Mouse (Mus musculus): Measurements from ENCODE around the gene Hist2h2bb. TPM values are rescaled to one million over a fixed set of nuclear protein-coding genes. Genes with fewer than 3 reads are reported as not detected.
"Not testable (repeated sequence)": the region's sequence is repeated elsewhere in the genome, so short reads cannot be mapped to it uniquely, and the experiment has no call there.

The Hist2h2bb gene
- polyA plus RNA-seq, 1 experiment from 2014 or later, result 17.3 TPM

- not testable (repeated sequence) for H3K36me3 ChIP-seq (ENCODE audit: control insufficient read depth, insufficient read depth, low read length); H3K4me1 ChIP-seq (ENCODE audit: control insufficient read depth, insufficient read depth, low read length); ATAC-seq (ENCODE audit: insufficient read depth, low FRiP score, low TSS enrichment); H3K4me3 ChIP-seq (ENCODE audit: low read depth, low read length); H3K9me3 ChIP-seq (ENCODE audit: control insufficient read depth, low read length); H3K9ac ChIP-seq (ENCODE audit: low read length); H3K27ac ChIP-seq (ENCODE audit: low read depth, low read length); DNase-seq (ENCODE audit: low spot score); H3K4me2 ChIP-seq (ENCODE audit: low read depth); H3K27me3 ChIP-seq (ENCODE audit: control insufficient read depth, insufficient read depth, low read length)
- 93% methylated on average over 11 of the region's 11 CpGs for WGBS
Observed at GRCm38 (mm10) chr3:96287334-96287733, 17.8 kb downstream of the Hist2h2bb start.

DNA sequence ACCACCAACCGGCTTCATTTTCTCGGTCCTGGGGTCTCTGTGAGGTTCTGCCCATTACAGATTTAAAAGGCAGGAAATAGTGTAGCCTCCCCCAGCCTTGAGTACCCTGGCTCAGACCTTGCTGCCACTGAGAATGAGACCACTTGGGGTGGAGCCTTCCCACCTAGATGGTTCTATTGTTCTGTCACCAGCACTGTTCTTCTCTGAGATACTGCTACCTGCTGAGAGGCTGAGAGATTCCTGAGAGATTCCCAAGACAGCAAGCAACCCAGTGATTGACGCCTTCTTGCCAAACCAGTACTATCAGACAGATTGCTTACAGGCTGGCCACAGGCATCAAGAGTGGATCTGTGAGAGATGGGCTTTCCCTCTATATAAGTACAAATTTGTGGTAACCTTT is 19.6 kb downstream of the Hist2h2bb start:
- ATAC-seq (ENCODE audit: insufficient read depth, low FRiP score, low TSS enrichment) (no peak), DNase-seq (ENCODE audit: low spot score) (no peak)
- H3K9me3 ChIP-seq (ENCODE audit: control insufficient read depth, low read length), result no peaks in the 10 kb centered on the region
- no peak overlapping the region for H3K9ac ChIP-seq (ENCODE audit: low read length)
- no peak overlapping the region for H3K4me3 ChIP-seq (ENCODE audit: low read depth, low read length)
- no peaks in the 10 kb centered on the region; the same call in 1 of the 2 replicates for H3K4me1 ChIP-seq (ENCODE audit: control insufficient read depth, insufficient read depth, low read length)
- no peaks in the 10 kb centered on the region for H3K36me3 ChIP-seq (ENCODE audit: control insufficient read depth, insufficient read depth, low read length)
- no peaks in the 10 kb centered on the region for H3K27me3 ChIP-seq (ENCODE audit: control insufficient read depth, insufficient read depth, low read length)
- 67% methylated on average over 3 of the region's 3 CpGs for WGBS
- H3K4me2 ChIP-seq (ENCODE audit: low read depth), result no peak overlapping the region
- no peak overlapping the region for H3K27ac ChIP-seq (ENCODE audit: low read depth, low read length)

- H3K36me3 ChIP-seq (ENCODE audit: control insufficient read depth, insufficient read depth, low read length); DNase-seq (ENCODE audit: low spot score); H3K4me3 ChIP-seq (ENCODE audit: low read depth, low read length); H3K27ac ChIP-seq (ENCODE audit: low read depth, low read length); ATAC-seq (ENCODE audit: insufficient read depth, low FRiP score, low TSS enrichment); H3K9ac ChIP-seq (ENCODE audit: low read length); H3K27me3 ChIP-seq (ENCODE audit: control insufficient read depth, insufficient read depth, low read length); H3K4me2 ChIP-seq (ENCODE audit: low read depth); H3K4me1 ChIP-seq (ENCODE audit: control insufficient read depth, insufficient read depth, low read length); H3K9me3 ChIP-seq (ENCODE audit: control insufficient read depth, low read length): not testable (repeated sequence)
- 95% methylated on average over 3 of the region's 3 CpGs for WGBS
Observed at GRCm38 (mm10) chr3:96290727-96291126, 21.2 kb downstream of the Hist2h2bb start.

DNA sequence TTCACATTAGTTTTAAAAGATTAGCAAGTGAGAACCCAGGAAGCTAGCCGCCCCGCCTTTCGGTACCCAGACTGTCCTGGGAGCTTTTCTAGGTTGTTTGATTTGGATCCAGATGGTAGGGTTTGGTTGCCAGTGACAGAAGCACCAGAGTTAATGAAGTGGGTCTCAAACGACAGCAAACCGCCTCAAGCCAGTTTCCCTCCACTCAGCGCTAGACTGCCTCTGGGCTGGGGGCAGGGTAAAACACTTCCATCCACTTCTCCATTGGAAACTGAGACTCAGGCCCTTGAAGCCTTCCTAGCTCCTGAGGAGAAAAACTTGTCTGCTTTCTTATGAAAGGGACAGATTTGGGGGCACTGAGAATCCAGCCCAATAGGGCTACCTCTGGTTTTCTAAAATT is 23.1 kb downstream of the Hist2h2bb start:
- DNase-seq (ENCODE audit: low spot score), result no peak

DNA sequence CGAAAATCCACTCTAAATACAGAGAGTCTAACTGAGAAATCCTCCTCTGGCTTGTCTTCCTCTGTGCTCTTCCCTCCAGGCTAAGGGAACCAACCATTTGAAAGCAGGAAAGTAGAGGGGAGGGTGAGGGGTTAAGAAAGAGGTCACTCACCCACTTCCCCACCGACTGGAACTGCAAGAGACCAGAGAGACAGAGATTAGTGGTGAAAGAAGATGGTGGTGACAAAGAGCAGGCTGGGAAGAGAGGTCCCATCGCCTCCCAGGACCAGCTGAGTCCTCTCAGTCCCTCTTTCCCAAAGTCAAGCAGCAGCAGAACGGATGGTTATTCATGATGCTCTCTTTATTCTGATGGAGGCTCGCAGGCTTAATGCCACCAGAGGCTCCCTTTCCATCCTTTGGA is 23.8 kb downstream of the Hist2h2bb start:
- ATAC-seq (ENCODE audit: insufficient read depth, low FRiP score, low TSS enrichment) (no peak), DNase-seq (ENCODE audit: low spot score) (no peak)
- H3K9me3 ChIP-seq (ENCODE audit: control insufficient read depth, low read length), result no peaks in the 10 kb centered on the region
- no peak overlapping the region for H3K9ac ChIP-seq (ENCODE audit: low read length)
- no peaks in the 10 kb centered on the region for H3K4me1 ChIP-seq (ENCODE audit: control insufficient read depth, insufficient read depth, low read length)
- H3K27me3 ChIP-seq (ENCODE audit: control insufficient read depth, insufficient read depth, low read length), result no peaks in the 10 kb centered on the region
- no peak overlapping the region for H3K4me2 ChIP-seq (ENCODE audit: low read depth)
- H3K27ac ChIP-seq (ENCODE audit: low read depth, low read length), result no peak overlapping the region
- H3K36me3 ChIP-seq (ENCODE audit: control insufficient read depth, insufficient read depth, low read length), result no peaks in the 10 kb centered on the region
- WGBS, result 58% methylated on average over 5 of the region's 5 CpGs
- no peak overlapping the region for H3K4me3 ChIP-seq (ENCODE audit: low read depth, low read length)

More for the DNA sequence above, 23.1 kb downstream of the Hist2h2bb start:
- Histone ChIP-seq H3K4me2 (ENCODE audit: low read depth) (no peak overlapping the region), H3K27me3 (ENCODE audit: control insufficient read depth, insufficient read depth, low read length) (no peaks in the 10 kb centered on the region), H3K4me1 (ENCODE audit: control insufficient read depth, insufficient read depth, low read length) (no peaks in the 10 kb centered on the region), H3K9me3 (ENCODE audit: control insufficient read depth, low read length) (no peaks in the 10 kb centered on the region), H3K9ac (ENCODE audit: low read length) (no peak overlapping the region), H3K4me3 (ENCODE audit: low read depth, low read length) (no peak overlapping the region), H3K36me3 (ENCODE audit: control insufficient read depth, insufficient read depth, low read length) (no peaks in the 10 kb centered on the region), H3K27ac (ENCODE audit: low read depth, low read length) (no peak overlapping the region)
- no peak for ATAC-seq (ENCODE audit: insufficient read depth, low FRiP score, low TSS enrichment)
- WGBS, result 74% methylated on average over 6 of the region's 6 CpGs

GRCm38 (mm10) chr3:96293787-96294186 is 24.2 kb downstream of the Hist2h2bb start, which contains the start of gene Fcgr1:
Gene Fcgr1, minus strand, starts transcription at chr3:96293969.
- DNase-seq (ENCODE audit: low spot score), result no peak
- no peak within 1 kb of the TSS for H3K9ac ChIP-seq (ENCODE audit: low read length)
- H3K4me1 ChIP-seq (ENCODE audit: control insufficient read depth, insufficient read depth, low read length), result no peaks in the 10 kb centered on the region
- H3K9me3 ChIP-seq (ENCODE audit: control insufficient read depth, low read length), result no peaks in the 10 kb centered on the region
- no peak within 1 kb of the TSS for H3K4me2 ChIP-seq (ENCODE audit: low read depth)
- 88% methylated on average over 4 of the region's 4 CpGs for WGBS
- no peak within 1 kb of the TSS for H3K4me3 ChIP-seq (ENCODE audit: low read depth, low read length)
- ATAC-seq (ENCODE audit: insufficient read depth, low FRiP score, low TSS enrichment), result no peak
- no peak within 1 kb of the TSS for H3K27ac ChIP-seq (ENCODE audit: low read depth, low read length)
- no peaks in the 10 kb centered on the region for H3K36me3 ChIP-seq (ENCODE audit: control insufficient read depth, insufficient read depth, low read length)
- H3K27me3 ChIP-seq (ENCODE audit: control insufficient read depth, insufficient read depth, low read length), result no peaks in the 10 kb centered on the region

- Histone ChIP-seq H3K27ac (ENCODE audit: low read depth, low read length) (no peak overlapping the region), H3K9me3 (ENCODE audit: control insufficient read depth, low read length) (no peaks in the 10 kb centered on the region), H3K4me1 (ENCODE audit: control insufficient read depth, insufficient read depth, low read length) (no peaks in the 10 kb centered on the region), H3K4me3 (ENCODE audit: low read depth, low read length) (no peak overlapping the region), H3K27me3 (ENCODE audit: control insufficient read depth, insufficient read depth, low read length) (no peaks in the 10 kb centered on the region), H3K9ac (ENCODE audit: low read length) (no peak overlapping the region), H3K4me2 (ENCODE audit: low read depth) (no peak overlapping the region), H3K36me3 (ENCODE audit: control insufficient read depth, insufficient read depth, low read length) (no peaks in the 10 kb centered on the region)
- 93% methylated on average over 4 of the region's 4 CpGs for WGBS
- ATAC-seq (ENCODE audit: insufficient read depth, low FRiP score, low TSS enrichment) (no peak), DNase-seq (ENCODE audit: low spot score) (no peak)
Observed at GRCm38 (mm10) chr3:96298360-96298759, 28.8 kb downstream of the Hist2h2bb start.

DNA sequence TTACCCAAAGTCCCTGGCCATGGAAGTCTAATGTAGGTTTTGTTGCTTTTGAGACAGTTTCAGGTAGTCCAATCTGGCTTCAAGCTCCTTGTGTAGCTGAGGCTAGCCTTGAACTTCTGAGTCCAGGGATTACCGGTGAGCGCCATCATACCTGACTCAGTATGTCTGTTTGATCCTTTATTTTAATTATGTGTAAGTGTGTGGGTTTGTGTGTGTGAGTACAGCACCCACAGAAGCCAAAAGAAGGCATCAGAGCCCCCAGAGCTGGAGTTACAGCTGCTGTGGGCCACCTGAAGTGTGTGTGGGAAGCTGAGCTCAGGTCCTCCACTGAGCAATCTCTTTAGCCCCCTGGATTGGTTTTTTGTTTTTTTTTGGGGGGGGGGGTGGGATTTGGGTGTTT is 30.0 kb downstream of the Hist2h2bb start:
- DNase-seq (ENCODE audit: low spot score), result no peak
- Histone ChIP-seq H3K9ac (ENCODE audit: low read length) (no peak overlapping the region), H3K4me2 (ENCODE audit: low read depth) (no peak overlapping the region), H3K36me3 (ENCODE audit: control insufficient read depth, insufficient read depth, low read length) (no peaks in the 10 kb centered on the region), H3K27me3 (ENCODE audit: control insufficient read depth, insufficient read depth, low read length) (no peaks in the 10 kb centered on the region), H3K4me1 (ENCODE audit: control insufficient read depth, insufficient read depth, low read length) (no peaks in the 10 kb centered on the region), H3K9me3 (ENCODE audit: control insufficient read depth, low read length) (no peaks in the 10 kb centered on the region), H3K27ac (ENCODE audit: low read depth, low read length) (no peak overlapping the region), H3K4me3 (ENCODE audit: low read depth, low read length) (no peak overlapping the region)
- ATAC-seq (ENCODE audit: insufficient read depth, low FRiP score, low TSS enrichment), result no peak
- 95% methylated on average over 2 of the region's 2 CpGs for WGBS

DNA sequence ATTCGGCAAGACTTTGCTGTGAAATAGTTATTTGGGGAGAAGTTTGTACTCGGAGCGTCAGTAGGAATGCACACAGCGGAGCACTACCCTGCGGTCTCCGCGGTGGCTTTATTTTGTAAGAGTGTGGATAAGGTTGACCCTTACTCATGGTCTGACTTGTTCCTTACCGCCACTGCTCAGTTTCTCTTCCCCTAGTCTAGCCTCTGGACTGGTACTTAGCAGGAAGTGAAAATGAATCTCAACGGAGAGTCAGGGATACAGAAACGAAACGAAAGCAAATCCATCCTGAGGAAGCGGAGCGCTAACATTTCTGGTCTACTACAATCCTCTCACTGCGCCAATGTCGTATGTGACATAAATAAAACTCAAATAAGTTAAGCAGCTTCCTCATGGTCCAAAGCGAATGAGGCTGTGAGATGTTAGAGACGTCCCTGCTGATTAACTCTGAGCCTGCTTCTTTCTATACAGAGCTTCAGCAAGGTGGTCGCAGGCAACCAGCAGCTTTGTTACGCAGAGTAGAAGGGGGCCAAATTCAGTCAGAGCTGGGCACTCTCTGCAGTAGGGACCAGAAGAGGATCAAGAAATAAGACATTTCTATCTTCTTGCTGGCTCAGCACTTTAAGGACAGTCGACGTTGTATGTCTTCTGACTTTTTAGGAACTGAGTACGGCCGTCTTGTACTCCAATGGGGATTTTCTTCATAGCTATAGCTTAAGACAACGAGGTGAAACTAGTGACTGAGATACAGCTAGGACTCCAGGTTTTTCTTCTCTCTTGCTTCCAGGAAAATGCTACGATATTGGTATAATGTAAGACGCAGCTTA is 31.4 kb downstream of the Hist2h2bb start:
- 77% methylated on average over 26 of the region's 26 CpGs for WGBS
- H3K27ac ChIP-seq (ENCODE audit: low read depth, low read length), result no peak overlapping the region
- no peaks in the 10 kb centered on the region for H3K36me3 ChIP-seq (ENCODE audit: control insufficient read depth, insufficient read depth, low read length)
- no peak for ATAC-seq (ENCODE audit: insufficient read depth, low FRiP score, low TSS enrichment)
- no peak overlapping the region for H3K4me3 ChIP-seq (ENCODE audit: low read depth, low read length)
- H3K4me2 ChIP-seq (ENCODE audit: low read depth), result no peak overlapping the region
- H3K9ac ChIP-seq (ENCODE audit: low read length), result no peak overlapping the region
- no peaks in the 10 kb centered on the region for H3K27me3 ChIP-seq (ENCODE audit: control insufficient read depth, insufficient read depth, low read length)
- H3K4me1 ChIP-seq (ENCODE audit: control insufficient read depth, insufficient read depth, low read length), result no peaks in the 10 kb centered on the region
- no peaks in the 10 kb centered on the region for H3K9me3 ChIP-seq (ENCODE audit: control insufficient read depth, low read length)
- no peak for DNase-seq (ENCODE audit: low spot score)

Data from neural tube, embryonic 11.5 days (tissue).